Mouse (Mus musculus) frontal cortex, adult (tissue): Measurements from ENCODE around the gene Bard1.

ENCODE experiments used
- ATAC-seq: cut with Nextera tagmentation; 2 replicates; pipeline ENCODE4 v1.9.2; 2017; ENCODE audit warnings: mild to moderate bottlenecking, moderate library complexity, mixed read lengths; ENCODE audit not compliant: low TSS enrichment

The Bard1 gene

GRCm38 (mm10) chr1:71102344-71103173 lies at the start of gene Bard1:
Gene Bard1 (minus strand): TSS chr1:71103146.
- ATAC-seq, result peak; percentile 88

GRCm38 (mm10) chr1:71127171-71127570 lies 24.2 kb upstream of the Bard1 start:
- no peak for ATAC-seq

DNA sequence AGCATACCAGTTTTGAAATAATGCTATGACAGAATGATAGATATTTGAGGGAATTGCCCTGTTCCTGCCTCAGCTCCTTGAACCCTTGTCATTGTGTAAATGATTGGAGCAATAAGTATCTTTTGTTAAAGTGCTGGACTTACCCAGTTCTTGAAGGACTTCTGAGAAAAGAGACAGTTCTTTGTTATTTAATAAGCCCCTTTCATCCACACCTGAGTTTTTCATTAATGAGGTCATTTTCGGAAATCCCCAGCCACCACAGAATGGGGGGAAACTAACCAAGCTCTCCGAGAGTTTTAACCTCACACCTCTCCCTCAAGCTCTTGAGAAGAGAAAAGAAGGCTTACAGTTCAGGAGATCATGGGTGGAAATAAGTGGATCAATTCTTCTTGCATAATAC lies 15.6 kb upstream of the Bard1 start:
- no peak for ATAC-seq

DNA sequence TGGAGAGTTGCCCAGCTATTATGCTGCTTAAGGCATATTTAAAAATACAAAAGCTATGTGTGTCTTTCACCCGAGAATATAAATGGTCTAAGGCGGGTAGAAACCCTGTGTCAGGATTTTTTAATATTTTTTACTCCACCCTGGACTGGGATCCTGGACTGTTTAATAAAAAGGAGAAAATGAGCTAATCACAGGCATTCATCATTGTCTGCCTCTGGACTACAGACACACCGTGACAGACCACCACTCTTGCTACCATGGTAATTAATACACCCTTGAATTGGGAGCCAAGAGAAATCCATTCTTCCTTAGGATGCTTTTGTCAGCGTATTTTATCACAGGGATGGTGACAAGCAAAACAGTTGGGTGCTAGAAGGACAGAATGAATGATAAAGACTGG lies 14.3 kb upstream of the Bard1 start:
- ATAC-seq, result no peak

- no peak for ATAC-seq
Measured at GRCm38 (mm10) chr1:71115781-71116180, 12.8 kb upstream of the Bard1 start.

GRCm38 (mm10) chr1:71109858-71110257 lies 6.9 kb upstream of the Bard1 start:
- ATAC-seq, result no peak

- no peak for ATAC-seq
Measured at GRCm38 (mm10) chr1:71106127-71106526, 3.2 kb upstream of the Bard1 start.

- no peak for ATAC-seq
Measured at GRCm38 (mm10) chr1:71105724-71106123, 2.8 kb upstream of the Bard1 start.

GRCm38 (mm10) chr1:71103174-71103864 lies 373 bp upstream of the Bard1 start:
- ATAC-seq, result no peak; the same call in 1 of the 2 replicates

GRCm38 (mm10) chr1:71101369-71101970 lies 1.5 kb downstream of the Bard1 start:
- no peak for ATAC-seq

DNA sequence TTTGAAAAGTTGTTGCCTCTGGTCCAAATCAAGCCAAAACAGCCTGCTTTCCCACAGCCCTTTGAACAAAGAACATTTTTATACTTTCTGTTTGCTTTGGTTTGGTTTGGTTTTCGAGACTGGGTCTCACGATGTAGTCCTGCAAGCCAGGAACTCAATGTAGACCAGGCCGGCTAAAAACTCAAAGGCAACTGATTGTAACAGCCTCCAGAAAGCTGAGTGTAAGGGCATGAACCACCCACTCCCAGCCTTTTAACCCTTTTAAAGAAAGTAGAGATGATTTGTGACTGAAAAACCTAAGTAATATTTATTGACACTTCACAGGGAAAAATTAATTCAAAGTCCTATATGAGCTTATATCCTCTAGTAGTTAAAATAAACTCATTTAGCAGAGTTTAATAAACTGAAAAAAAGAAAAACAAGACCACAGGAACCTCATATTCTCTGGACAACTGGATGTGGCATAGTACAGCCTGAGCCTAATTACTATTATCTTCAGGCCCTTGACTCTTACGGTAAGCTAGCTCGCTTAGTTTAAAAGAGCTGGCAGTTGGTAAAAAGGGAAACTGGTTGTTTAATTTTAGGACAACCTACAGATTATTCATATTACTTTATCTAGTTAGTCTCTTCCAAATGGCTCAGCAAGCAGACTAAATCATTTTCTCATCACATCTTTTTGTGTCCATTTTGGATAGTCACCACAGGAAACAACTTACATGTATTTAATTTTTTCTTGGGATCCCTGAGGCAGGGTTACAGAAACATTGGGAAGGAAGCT lies 2.2 kb downstream of the Bard1 start:
- ATAC-seq, result no peak

DNA sequence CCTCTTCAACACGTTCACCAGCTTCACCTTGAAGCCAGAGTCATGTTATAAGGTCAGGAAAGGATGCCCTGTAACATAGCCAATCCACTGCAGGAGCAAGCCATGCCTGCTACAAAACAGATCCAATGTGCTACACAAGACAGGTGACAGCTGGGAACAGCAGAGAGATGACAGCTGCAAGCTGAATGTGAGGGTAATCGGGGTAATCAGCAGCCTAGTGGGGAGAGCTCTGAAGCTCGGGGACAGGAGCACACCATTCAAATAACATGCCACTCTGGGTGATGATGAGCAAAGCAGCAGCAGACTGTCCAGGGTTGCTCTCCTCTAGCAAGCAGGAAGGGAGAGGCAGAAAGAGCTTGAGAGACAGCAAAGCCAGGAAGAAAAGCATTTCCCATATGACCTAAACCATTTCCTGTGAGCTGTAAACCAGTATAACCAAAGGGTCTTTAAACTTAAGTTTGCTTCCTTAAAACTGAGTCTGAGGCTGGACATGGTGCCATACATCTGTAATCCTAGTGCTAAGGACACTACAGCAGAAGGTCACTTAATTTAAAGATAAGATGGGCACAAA lies 2.9 kb downstream of the Bard1 start:
- ATAC-seq, result no peak

- ATAC-seq, result no peak
Measured at GRCm38 (mm10) chr1:71096031-71096430, 6.9 kb downstream of the Bard1 start.

- no peak for ATAC-seq
Measured at GRCm38 (mm10) chr1:71095211-71095805, 7.6 kb downstream of the Bard1 start.

DNA sequence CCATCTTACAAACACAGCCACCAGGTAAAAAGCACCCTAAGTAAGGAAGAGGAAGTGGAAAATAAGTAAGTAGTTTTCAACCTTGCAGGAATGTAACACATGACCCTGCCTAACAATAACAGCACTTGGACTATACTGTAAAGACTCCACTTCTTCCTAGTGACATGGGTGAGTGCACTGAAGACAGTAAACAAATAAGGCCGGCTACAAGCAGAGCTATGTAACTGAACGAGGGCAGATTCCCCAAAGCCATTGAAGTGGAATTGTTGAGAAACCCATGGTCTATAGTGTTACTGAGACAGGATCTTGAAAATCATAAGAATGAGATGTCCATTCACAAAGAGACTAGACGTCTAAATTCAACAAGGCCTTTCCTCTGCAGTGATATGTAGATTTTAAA lies 27.3 kb downstream of the Bard1 start:
- ATAC-seq, result no peak

DNA sequence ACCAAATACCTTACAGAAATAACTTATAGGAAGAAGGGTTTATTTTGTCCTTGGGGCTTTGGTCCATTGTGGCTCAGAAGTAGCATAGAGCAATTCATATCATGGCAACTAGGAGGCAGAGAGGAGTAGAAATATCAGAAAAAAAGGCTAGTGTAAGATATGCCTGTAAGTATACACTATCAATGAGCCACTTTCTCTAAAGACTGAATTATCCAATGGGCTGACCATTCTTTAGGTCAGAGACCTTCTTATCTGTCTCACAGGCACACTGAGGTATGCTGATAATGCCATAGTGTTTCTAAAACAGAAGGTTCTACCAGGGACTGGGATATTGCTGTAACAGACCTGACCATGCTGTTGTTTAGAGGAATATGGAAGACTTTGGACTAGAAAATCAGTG lies 32.2 kb downstream of the Bard1 start:
- no peak for ATAC-seq

GRCm38 (mm10) chr1:71068728-71069304 lies 34.1 kb downstream of the Bard1 start:
- no peak for ATAC-seq

DNA sequence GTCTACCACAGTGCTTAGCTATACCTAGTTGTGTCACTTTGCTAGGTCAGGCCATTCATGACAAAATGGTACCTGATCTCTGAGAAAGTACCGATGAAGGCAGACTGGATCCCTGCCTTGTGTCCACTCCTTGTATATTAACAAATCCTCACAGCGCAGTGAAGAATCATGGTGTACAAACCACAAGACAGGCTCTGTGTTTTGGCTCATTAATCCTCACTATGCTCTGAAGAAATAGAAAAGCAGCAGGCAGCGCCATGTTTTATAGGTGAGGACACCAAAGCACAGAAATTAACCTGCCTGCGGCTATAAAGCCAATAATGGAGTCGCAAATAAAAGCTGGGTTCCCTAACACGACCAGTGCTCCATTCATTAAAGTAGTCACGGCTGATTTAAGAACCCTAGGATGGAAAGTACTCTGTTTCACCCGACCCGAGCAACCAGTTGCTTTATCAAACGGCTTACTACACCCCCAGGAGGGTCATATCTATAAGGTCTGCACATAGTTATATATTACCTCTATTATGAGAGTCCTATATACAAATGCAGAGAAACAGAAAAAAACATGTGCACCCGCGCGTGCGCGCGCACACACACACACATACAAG lies 39.0 kb downstream of the Bard1 start:
- ATAC-seq, result no peak

DNA sequence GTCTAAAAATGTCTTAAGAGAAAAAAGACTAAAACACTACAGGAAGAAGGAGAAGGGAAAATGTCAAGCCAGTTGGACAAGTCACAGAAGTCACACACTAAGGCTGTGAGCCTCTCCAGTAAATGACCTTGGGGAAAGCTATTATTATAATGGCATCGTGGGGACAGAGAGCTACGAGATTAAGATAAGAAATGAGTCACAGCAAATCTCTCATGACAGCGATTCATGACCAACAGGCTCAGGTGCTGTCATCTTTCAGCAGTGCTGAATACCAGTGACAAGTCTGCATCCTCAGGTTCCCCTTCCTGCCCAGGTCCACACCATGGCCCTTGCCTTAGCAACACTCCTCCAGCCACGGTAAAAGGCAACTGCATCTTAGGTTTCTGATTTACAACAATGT lies 46.8 kb downstream of the Bard1 start:
- no peak for ATAC-seq

DNA sequence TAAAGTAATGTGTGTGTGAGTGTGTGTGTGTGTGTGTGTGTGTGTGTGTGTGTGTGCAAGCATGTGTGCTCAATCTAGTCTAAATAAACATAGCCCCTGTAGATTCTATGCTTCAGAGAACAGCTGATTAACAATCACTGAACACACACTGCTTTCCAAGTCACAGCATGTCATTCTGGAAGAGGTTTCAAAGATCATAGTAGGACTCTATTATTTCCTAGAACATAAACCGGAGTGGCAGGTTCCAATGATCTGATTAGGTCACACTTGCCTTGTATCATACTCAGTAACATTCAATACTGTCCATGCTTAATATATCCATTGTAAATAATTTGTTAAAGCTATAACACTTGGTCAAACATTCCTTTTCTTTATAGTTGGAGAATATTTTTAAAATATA lies 47.5 kb downstream of the Bard1 start:
- no peak for ATAC-seq

- no peak for ATAC-seq
Measured at GRCm38 (mm10) chr1:71052756-71053155, 50.2 kb downstream of the Bard1 start.
